Mouse (Mus musculus): ENCODE measurements around the gene Ceacam19. TPM values are rescaled to one million over a fixed set of nuclear protein-coding genes. Genes with fewer than 3 reads are reported as not detected.

Ceacam19 gene
- polyA plus RNA-seq, 1 experiment from 2014 or later: not detected

DNA sequence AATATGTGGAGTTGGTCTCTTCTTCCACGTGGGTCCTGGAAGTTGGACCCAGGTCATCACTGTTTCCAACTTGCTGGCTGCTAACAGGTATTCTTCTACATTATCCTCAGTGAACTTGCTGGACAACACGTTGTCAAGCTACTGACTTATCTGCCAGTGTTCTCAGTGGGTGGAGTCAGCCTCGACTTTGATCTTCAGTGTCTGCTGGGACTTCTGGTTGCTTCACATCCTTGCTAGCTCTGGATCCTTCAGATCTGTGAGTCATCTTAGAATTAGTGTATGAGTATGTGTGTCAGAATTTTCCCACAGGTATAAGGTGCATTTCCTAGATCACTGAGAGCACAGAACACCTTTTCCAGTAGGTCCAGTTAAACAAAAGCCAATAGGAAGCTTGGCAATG lies 50.9 kb downstream of the Ceacam19 start:
- Histone ChIP-seq H3K9me3 (ENCODE audit: control insufficient read depth, low read length) (no peaks in the 10 kb centered on the region), H3K4me2 (ENCODE audit: low read depth) (no peak overlapping the region), H3K36me3 (ENCODE audit: control insufficient read depth, insufficient read depth, low read length) (no peaks in the 10 kb centered on the region), H3K9ac (ENCODE audit: low read length) (no peak overlapping the region), H3K4me1 (ENCODE audit: control insufficient read depth, insufficient read depth, low read length) (no peaks in the 10 kb centered on the region), H3K27me3 (ENCODE audit: control insufficient read depth, insufficient read depth, low read length) (no peaks in the 10 kb centered on the region), H3K4me3 (ENCODE audit: low read depth, low read length) (no peak overlapping the region), H3K27ac (ENCODE audit: low read depth, low read length) (no peak overlapping the region)
- no peak for DNase-seq (ENCODE audit: low spot score)
- ATAC-seq (ENCODE audit: insufficient read depth, low FRiP score, low TSS enrichment): no peak
- WGBS: 63% methylated on average over 3 of the region's 3 CpGs

DNA sequence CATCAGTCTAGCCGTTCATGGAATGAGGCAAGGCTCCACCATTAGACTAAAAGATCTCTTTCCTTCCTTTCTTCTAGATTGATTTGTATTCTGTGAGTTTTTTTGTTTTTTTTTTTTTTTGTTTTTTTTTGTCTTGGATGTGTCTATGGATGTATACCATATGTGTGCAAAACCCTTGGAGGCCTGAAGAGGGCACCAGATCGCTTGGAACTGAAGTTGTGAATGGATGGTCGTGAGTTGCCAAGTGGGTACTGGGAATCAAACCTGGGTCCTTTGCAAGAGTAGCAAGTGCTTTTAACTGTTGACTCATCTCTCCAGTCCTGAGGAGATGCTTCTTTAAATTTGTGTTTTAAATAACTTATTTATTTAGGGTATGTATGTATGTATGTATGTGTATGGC lies 53.7 kb downstream of the Ceacam19 start:
- H3K9me3 ChIP-seq (ENCODE audit: control insufficient read depth, low read length): no peaks in the 10 kb centered on the region
- ATAC-seq (ENCODE audit: insufficient read depth, low FRiP score, low TSS enrichment): no peak

DNA sequence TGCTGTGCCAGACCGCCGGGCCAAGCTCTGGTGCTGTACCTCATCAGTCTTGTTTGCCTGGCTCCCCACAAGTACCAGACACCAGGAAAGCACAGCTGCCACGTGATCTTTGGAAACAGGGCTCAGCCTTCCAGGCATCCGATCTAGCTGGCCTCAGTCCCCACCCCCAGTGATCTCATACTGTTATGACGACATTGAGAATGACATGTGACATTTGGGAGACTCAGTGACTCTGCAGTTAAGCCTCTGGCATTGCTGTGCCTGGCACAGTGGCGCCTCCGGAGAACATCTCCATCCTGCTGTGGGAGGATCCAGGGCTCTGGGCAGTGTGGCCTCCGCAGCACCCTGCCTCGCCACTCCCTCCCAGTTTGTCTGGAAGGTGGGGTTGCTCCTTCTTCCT lies 55.9 kb downstream of the Ceacam19 start:
- Histone ChIP-seq H3K9me3 (ENCODE audit: control insufficient read depth, low read length) (no peaks in the 10 kb centered on the region), H3K4me1 (ENCODE audit: control insufficient read depth, insufficient read depth, low read length) (0 out of 2 replicates have a peak, but pooled peaks cover 3% of the 10 kb centered on the region), H3K27me3 (ENCODE audit: control insufficient read depth, insufficient read depth, low read length) (no peaks in the 10 kb centered on the region), H3K9ac (ENCODE audit: low read length) (no peak overlapping the region), H3K4me3 (ENCODE audit: low read depth, low read length) (no peak overlapping the region), H3K36me3 (ENCODE audit: control insufficient read depth, insufficient read depth, low read length) (no peaks in the 10 kb centered on the region), H3K27ac (ENCODE audit: low read depth, low read length) (no peak overlapping the region), H3K4me2 (ENCODE audit: low read depth) (no peak overlapping the region)
- WGBS: 66% methylated on average over 9 of the region's 9 CpGs
- no peak for DNase-seq (ENCODE audit: low spot score)
- no peak for ATAC-seq (ENCODE audit: insufficient read depth, low FRiP score, low TSS enrichment)

More for the DNA sequence above, 53.7 kb downstream of the Ceacam19 start:
- Histone ChIP-seq H3K36me3 (ENCODE audit: control insufficient read depth, insufficient read depth, low read length) (no peaks in the 10 kb centered on the region), H3K4me1 (ENCODE audit: control insufficient read depth, insufficient read depth, low read length) (0 out of 2 replicates have a peak, but pooled peaks cover 3% of the 10 kb centered on the region), H3K4me2 (ENCODE audit: low read depth) (no peak overlapping the region), H3K4me3 (ENCODE audit: low read depth, low read length) (no peak overlapping the region), H3K27ac (ENCODE audit: low read depth, low read length) (no peak overlapping the region), H3K27me3 (ENCODE audit: control insufficient read depth, insufficient read depth, low read length) (no peaks in the 10 kb centered on the region), H3K9ac (ENCODE audit: low read length) (no peak overlapping the region)
- WGBS: 59% methylated on average over 3 of the region's 3 CpGs
- no peak for DNase-seq (ENCODE audit: low spot score)

DNA sequence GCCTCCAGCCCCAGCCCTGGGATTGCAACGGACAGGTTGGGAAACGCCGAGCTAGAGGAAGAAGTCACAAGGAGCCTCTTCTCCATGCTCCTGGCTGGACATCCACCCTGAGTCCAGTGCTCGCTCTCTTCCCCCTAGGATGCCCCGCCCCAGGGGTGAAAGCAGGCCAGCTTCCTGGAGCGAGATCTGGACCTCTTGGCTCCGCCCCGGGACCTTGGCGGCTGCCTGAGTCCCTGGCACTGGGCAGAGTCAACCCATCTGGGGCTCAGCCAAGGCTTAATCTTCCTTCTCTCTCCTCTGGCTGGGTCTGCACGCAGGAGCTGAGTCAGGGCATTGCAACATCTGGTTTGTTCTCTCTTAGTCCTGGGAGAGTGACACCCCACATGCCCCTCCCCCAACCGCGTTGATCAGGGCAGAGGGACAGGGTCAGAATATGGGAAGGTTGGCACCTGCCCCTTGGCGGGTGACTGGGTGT lies 57.0 kb downstream of the Ceacam19 start:
- no peak for DNase-seq (ENCODE audit: low spot score)
- no peak overlapping the region for H3K9ac ChIP-seq (ENCODE audit: low read length)
- H3K9me3 ChIP-seq (ENCODE audit: control insufficient read depth, low read length): no peaks in the 10 kb centered on the region
- H3K4me1 ChIP-seq (ENCODE audit: control insufficient read depth, insufficient read depth, low read length): 0 out of 2 replicates have a peak, but pooled peaks cover 3% of the 10 kb centered on the region
- H3K4me3 ChIP-seq (ENCODE audit: low read depth, low read length): no peak overlapping the region
- no peak for ATAC-seq (ENCODE audit: insufficient read depth, low FRiP score, low TSS enrichment)
- no peak overlapping the region for H3K27ac ChIP-seq (ENCODE audit: low read depth, low read length)
- no peaks in the 10 kb centered on the region for H3K36me3 ChIP-seq (ENCODE audit: control insufficient read depth, insufficient read depth, low read length)
- WGBS: 32% methylated on average over 13 of the region's 13 CpGs
- H3K4me2 ChIP-seq (ENCODE audit: low read depth): no peak overlapping the region
- H3K27me3 ChIP-seq (ENCODE audit: control insufficient read depth, insufficient read depth, low read length): no peaks in the 10 kb centered on the region

DNA sequence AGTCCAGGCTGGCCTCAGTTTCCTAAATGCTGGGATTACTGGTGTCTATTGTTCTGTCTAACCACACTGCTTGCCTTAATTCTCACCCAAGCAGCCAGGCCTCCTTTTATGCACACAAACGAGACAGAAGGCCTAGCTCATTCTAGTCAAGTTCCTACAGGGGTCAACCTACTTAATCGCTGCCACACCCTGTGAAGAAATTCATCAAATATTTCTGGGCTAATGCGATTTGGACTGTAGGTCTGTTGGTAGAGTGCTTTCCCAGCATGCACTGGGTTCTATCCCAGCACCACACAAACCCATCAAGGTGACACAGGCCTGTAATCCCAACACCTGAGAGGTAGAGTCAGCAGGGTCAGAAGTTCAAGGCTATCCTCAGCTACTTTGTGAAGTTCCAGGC lies 58.1 kb downstream of the Ceacam19 start:
- Histone ChIP-seq H3K36me3 (ENCODE audit: control insufficient read depth, insufficient read depth, low read length) (no peaks in the 10 kb centered on the region), H3K4me1 (ENCODE audit: control insufficient read depth, insufficient read depth, low read length) (0 out of 2 replicates have a peak, but pooled peaks cover 3% of the 10 kb centered on the region), H3K4me3 (ENCODE audit: low read depth, low read length) (no peak overlapping the region), H3K4me2 (ENCODE audit: low read depth) (no peak overlapping the region), H3K9me3 (ENCODE audit: control insufficient read depth, low read length) (no peaks in the 10 kb centered on the region), H3K9ac (ENCODE audit: low read length) (no peak overlapping the region), H3K27ac (ENCODE audit: low read depth, low read length) (no peak overlapping the region), H3K27me3 (ENCODE audit: control insufficient read depth, insufficient read depth, low read length) (no peaks in the 10 kb centered on the region)
- ATAC-seq (ENCODE audit: insufficient read depth, low FRiP score, low TSS enrichment) (no peak), DNase-seq (ENCODE audit: low spot score) (no peak)
- WGBS: 79% methylated on average over 3 of the region's 3 CpGs

DNA sequence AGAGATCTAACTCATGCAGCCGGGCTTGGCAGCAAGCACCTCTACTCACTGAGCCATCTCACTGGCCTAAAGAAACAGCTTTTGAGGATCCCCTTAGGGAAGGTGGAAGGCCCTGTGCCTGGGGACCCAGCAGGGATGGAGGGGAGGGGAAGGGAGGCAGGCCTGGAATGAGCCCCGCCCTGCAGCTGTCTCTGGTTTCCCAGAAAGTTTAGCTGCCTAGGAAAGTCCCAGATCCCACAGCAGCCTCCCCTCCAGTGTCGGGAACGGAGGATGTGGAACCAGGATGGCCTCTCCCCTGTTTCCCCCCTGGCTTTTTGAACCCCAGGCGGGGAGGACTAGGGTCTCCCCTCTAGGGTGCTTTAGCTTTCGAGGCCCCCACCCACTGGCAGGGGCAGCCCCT lies 61.0 kb downstream of the Ceacam19 start:
- peaks cover 22% of the 10 kb centered on the region for H3K27me3 ChIP-seq (ENCODE audit: control insufficient read depth, insufficient read depth, low read length)
- no peaks in the 10 kb centered on the region for H3K36me3 ChIP-seq (ENCODE audit: control insufficient read depth, insufficient read depth, low read length)
- no peak overlapping the region for H3K27ac ChIP-seq (ENCODE audit: low read depth, low read length)
- DNase-seq (ENCODE audit: low spot score): no peak
- peaks cover 8% of the 10 kb centered on the region; the same call in 1 of the 2 replicates for H3K4me1 ChIP-seq (ENCODE audit: control insufficient read depth, insufficient read depth, low read length)
- no peak overlapping the region for H3K9ac ChIP-seq (ENCODE audit: low read length)
- H3K4me3 ChIP-seq (ENCODE audit: low read depth, low read length): no peak overlapping the region
- no peaks in the 10 kb centered on the region for H3K9me3 ChIP-seq (ENCODE audit: control insufficient read depth, low read length)
- WGBS: 44% methylated on average over 6 of the region's 6 CpGs
- H3K4me2 ChIP-seq (ENCODE audit: low read depth): no peak overlapping the region
- ATAC-seq (ENCODE audit: insufficient read depth, low FRiP score, low TSS enrichment): no peak

Other genes with a start within 250 kb of the Ceacam19 start
- 104 and 107 TPM in 2 replicates for gene Clptm1, start 222.9 kb downstream of the Ceacam19 start, polyA plus RNA-seq (2014; fragmentation: Nextera tagmentation; extraction: Ambion mirVana)
- gene Apoc2, start 210.0 kb downstream of the Ceacam19 start, polyA plus RNA-seq (2014; fragmentation: Nextera tagmentation; extraction: Ambion mirVana): 0.45 and 0.55 TPM in 2 replicates
- gene Gm44805, start 206.5 kb downstream of the Ceacam19 start, polyA plus RNA-seq (2014; fragmentation: Nextera tagmentation; extraction: Ambion mirVana): not detected in 2 replicates
- gene Apoc4, start 206.5 kb downstream of the Ceacam19 start, polyA plus RNA-seq (2014; fragmentation: Nextera tagmentation; extraction: Ambion mirVana): not detected in 2 replicates
- 3.4 and 6.9 TPM in 2 replicates for gene Apoc1, start 195.3 kb downstream of the Ceacam19 start, polyA plus RNA-seq (2014; fragmentation: Nextera tagmentation; extraction: Ambion mirVana)
- gene Apoe, start 188.8 kb downstream of the Ceacam19 start, polyA plus RNA-seq (2014; fragmentation: Nextera tagmentation; extraction: Ambion mirVana): 125 and 146 TPM in 2 replicates
- gene Tomm40, start 172.5 kb downstream of the Ceacam19 start, polyA plus RNA-seq (2014; fragmentation: Nextera tagmentation; extraction: Ambion mirVana): 150 and 155 TPM in 2 replicates
- 70.0 and 76.5 TPM in 2 replicates for gene Nectin2, start 137.5 kb downstream of the Ceacam19 start, polyA plus RNA-seq (2014; fragmentation: Nextera tagmentation; extraction: Ambion mirVana)
- 21.1 and 21.7 TPM in 2 replicates for gene Bcam, start 116.9 kb downstream of the Ceacam19 start, polyA plus RNA-seq (2014; fragmentation: Nextera tagmentation; extraction: Ambion mirVana)
- gene Cblc, start 91.2 kb downstream of the Ceacam19 start, polyA plus RNA-seq (2014; fragmentation: Nextera tagmentation; extraction: Ambion mirVana): 0.45 and 0.53 TPM in 2 replicates
- gene Bcl3, start 65.2 kb downstream of the Ceacam19 start, polyA plus RNA-seq (2014; fragmentation: Nextera tagmentation; extraction: Ambion mirVana): 1.2 and 1.3 TPM in 2 replicates
- gene Gm19345, start 36.0 kb downstream of the Ceacam19 start, polyA plus RNA-seq (2014; fragmentation: Nextera tagmentation; extraction: Ambion mirVana): 0.24 and 0.29 TPM in 2 replicates
- gene Ceacam16, start 26.7 kb downstream of the Ceacam19 start, polyA plus RNA-seq (2014; fragmentation: Nextera tagmentation; extraction: Ambion mirVana): not detected in 2 replicates
- 2.9 and 4.8 TPM in 2 replicates for gene Pvr, start 33.2 kb upstream of the Ceacam19 start, polyA plus RNA-seq (2014; fragmentation: Nextera tagmentation; extraction: Ambion mirVana)
- not detected in 2 replicates for gene Igsf23, start 62.8 kb upstream of the Ceacam19 start, polyA plus RNA-seq (2014; fragmentation: Nextera tagmentation; extraction: Ambion mirVana)
- gene Ceacam20, start 77.4 kb upstream of the Ceacam19 start, polyA plus RNA-seq (2014; fragmentation: Nextera tagmentation; extraction: Ambion mirVana): not detected in 2 replicates
- gene Nlrp9b, start 103.5 kb upstream of the Ceacam19 start, polyA plus RNA-seq (2014; fragmentation: Nextera tagmentation; extraction: Ambion mirVana): not detected in 2 replicates
- gene Vmn1r91, start 211.7 kb upstream of the Ceacam19 start, polyA plus RNA-seq (2014; fragmentation: Nextera tagmentation; extraction: Ambion mirVana): not detected in 2 replicates
- gene Gm16442, start 234.6 kb upstream of the Ceacam19 start, polyA plus RNA-seq (2014; fragmentation: Nextera tagmentation; extraction: Ambion mirVana): not detected in 2 replicates